ENCODE assay signal across 23 mouse cellular contexts in genomic region chr5:3405503-3405902, GRCm38 (mm10).
DNase-seq lines count a peak whose midpoint lies in the region; ATAC-seq lines count a peak whose summit lies in the region.
"Had no signal": no experiment of that assay in that cellular context is flagged by ENCODE, and none has a peak within 500 bp of the region (broad histone marks: within the 10 kb centered on the region; RNA-seq: fewer than 3 reads in every experiment).

No protein-coding gene starts in this region.

- no peaks in the 10 kb centered on the region for H3K36me3 ChIP-seq in limb, embryonic 12.5 days
- no peaks in the 10 kb centered on the region for H3K36me3 ChIP-seq in limb, embryonic 10.5 days
- H3K36me3 ChIP-seq in forebrain, embryonic 16.5 days (ENCODE audit: control insufficient read depth, insufficient read depth) = no peaks in the 10 kb centered on the region
- H3K36me3 ChIP-seq in neural tube, embryonic 15.5 days = no peaks in the 10 kb centered on the region
- H3K36me3 ChIP-seq: embryonic facial prominence, embryonic 10.5 days; embryonic facial prominence, embryonic 15.5 days; hindbrain, embryonic 12.5 days; limb, embryonic 13.5 days; midbrain, embryonic 12.5 days had no signal

- no peak for DNase-seq in limb, embryonic 10.5 days (ENCODE audit: low spot score)
- DNase-seq in urinary bladder, postnatal 4 days (ENCODE audit: low spot score in 2 of 2) = no peak
- DNase-seq: B cell, adult 2 months; kidney, adult 8-10 months; lung, adult 18-20 months; lung, postnatal 4 days; thymus, adult 2 months had no signal

- H3K9me3 ChIP-seq in limb, embryonic 12.5 days = no peaks in the 10 kb centered on the region
- no peaks in the 10 kb centered on the region for H3K9me3 ChIP-seq in limb, embryonic 10.5 days (replicated peaks)
- no peaks in the 10 kb centered on the region for H3K9me3 ChIP-seq in forebrain, embryonic 16.5 days (ENCODE audit: control insufficient read depth, low read length)
- no peaks in the 10 kb centered on the region for H3K9me3 ChIP-seq in neural tube, embryonic 15.5 days (replicated peaks)
- H3K9me3 ChIP-seq: embryonic facial prominence, embryonic 10.5 days; embryonic facial prominence, embryonic 15.5 days; hindbrain, embryonic 12.5 days; limb, embryonic 13.5 days; megakaryocyte, embryonic 14.5 days; midbrain, embryonic 12.5 days had no signal

- H3K4me3 ChIP-seq in limb, embryonic 12.5 days (replicated peaks) = no peak overlapping the region
- no peak overlapping the region for H3K4me3 ChIP-seq in limb, embryonic 10.5 days
- H3K4me3 ChIP-seq in forebrain, embryonic 16.5 days (replicated peaks; ENCODE audit: low read length) = no peak overlapping the region
- H3K4me3 ChIP-seq in neural tube, embryonic 15.5 days (replicated peaks) = no peak overlapping the region
- H3K4me3 ChIP-seq: embryonic facial prominence, embryonic 10.5 days; embryonic facial prominence, embryonic 15.5 days; hindbrain, embryonic 12.5 days; limb, embryonic 13.5 days; megakaryocyte, embryonic 14.5 days; midbrain, embryonic 12.5 days; myocyte had no signal

- WGBS in limb, embryonic 12.5 days = 15% methylated on average over 6 of the region's 6 CpGs
- WGBS in limb, embryonic 10.5 days = 23% methylated on average over 6 of the region's 6 CpGs
- 10% methylated on average over 6 of the region's 6 CpGs for WGBS in forebrain, embryonic 16.5 days
- WGBS in neural tube, embryonic 15.5 days = 11% methylated on average over 6 of the region's 6 CpGs

- H3K9ac ChIP-seq in limb, embryonic 12.5 days (replicated peaks) = no peak overlapping the region
- no peak overlapping the region for H3K9ac ChIP-seq in forebrain, embryonic 16.5 days (replicated peaks; ENCODE audit: low read depth, low read length)
- no peak overlapping the region for H3K9ac ChIP-seq in neural tube, embryonic 15.5 days (replicated peaks)
- H3K9ac ChIP-seq: embryonic facial prominence, embryonic 15.5 days; hindbrain, embryonic 12.5 days; limb, embryonic 13.5 days; midbrain, embryonic 12.5 days had no signal

- ATAC-seq in limb, embryonic 12.5 days (ENCODE audit: insufficient number of reproducible peaks, insufficient read depth, low FRiP score, low TSS enrichment, low read depth) = no peak
- peak; percentile 47; the same call in 1 of the 2 replicates for ATAC-seq in forebrain, embryonic 16.5 days
- 0 out of 2 replicates have a peak, but pooled peaks have one; percentile 5 for ATAC-seq in granulocyte monocyte progenitor cell, adult 5-6 weeks (replicated peaks; ENCODE audit: poor library complexity, severe bottlenecking)
- ATAC-seq in neural tube, embryonic 15.5 days (ENCODE audit: low FRiP score) = no peak
- no peak for ATAC-seq in erythroid progenitor cell, adult 5-6 weeks (replicated peaks; ENCODE audit: low FRiP score, poor library complexity, severe bottlenecking)
- ATAC-seq: intestine, embryonic 16.5 days; lung, postnatal 0 days had no signal

- H3K27me3 ChIP-seq in limb, embryonic 12.5 days = no peaks in the 10 kb centered on the region
- H3K27me3 ChIP-seq in limb, embryonic 10.5 days (ENCODE audit: low read depth, poor library complexity, severe bottlenecking) = no peaks in the 10 kb centered on the region
- no peaks in the 10 kb centered on the region for H3K27me3 ChIP-seq in forebrain, embryonic 16.5 days (replicated peaks; ENCODE audit: control insufficient read depth, insufficient read depth, low read length)
- H3K27me3 ChIP-seq in neural tube, embryonic 15.5 days (replicated peaks) = no peaks in the 10 kb centered on the region
- H3K27me3 ChIP-seq: embryonic facial prominence, embryonic 15.5 days; hindbrain, embryonic 12.5 days; limb, embryonic 13.5 days; megakaryocyte, embryonic 14.5 days; midbrain, embryonic 12.5 days had no signal

- H3K4me2 ChIP-seq in limb, embryonic 12.5 days = peak overlapping the region; percentile 19; the same call in 1 of the 2 replicates
- H3K4me2 ChIP-seq in forebrain, embryonic 16.5 days (ENCODE audit: low read length) = no peak overlapping the region
- peak overlapping the region; percentile 17; the same call in 1 of the 2 replicates for H3K4me2 ChIP-seq in neural tube, embryonic 15.5 days
- H3K4me2 ChIP-seq: embryonic facial prominence, embryonic 15.5 days; hindbrain, embryonic 12.5 days; limb, embryonic 13.5 days; liver, embryonic 11.5 days; midbrain, embryonic 12.5 days had no signal

- peaks cover 23% of the 10 kb centered on the region for H3K4me1 ChIP-seq in limb, embryonic 12.5 days (replicated peaks)
- peaks cover 34% of the 10 kb centered on the region for H3K4me1 ChIP-seq in limb, embryonic 10.5 days
- peaks cover 12% of the 10 kb centered on the region; the same call in 1 of the 2 replicates for H3K4me1 ChIP-seq in forebrain, embryonic 16.5 days (replicated peaks; ENCODE audit: control insufficient read depth, insufficient read depth, low read length)
- peaks cover 6% of the 10 kb centered on the region for H3K4me1 ChIP-seq in neural tube, embryonic 15.5 days
- H3K4me1 ChIP-seq: embryonic facial prominence, embryonic 15.5 days had no signal

- 0 out of 2 replicates have a peak overlapping the region, but pooled peaks have one; percentile 29 for H3K27ac ChIP-seq in limb, embryonic 12.5 days
- H3K27ac ChIP-seq in limb, embryonic 10.5 days = no peak overlapping the region
- no peak overlapping the region for H3K27ac ChIP-seq in forebrain, embryonic 16.5 days (ENCODE audit: low read length)
- H3K27ac ChIP-seq in neural tube, embryonic 15.5 days (replicated peaks) = 0 out of 2 replicates have a peak overlapping the region, but pooled peaks have one; percentile 3
- H3K27ac ChIP-seq: embryonic facial prominence, embryonic 10.5 days; embryonic facial prominence, embryonic 15.5 days; hindbrain, embryonic 12.5 days; kidney, postnatal 0 days; limb, embryonic 13.5 days; midbrain, embryonic 12.5 days had no signal

Comparison
In these comparisons a context has a peak if more than half of its experiments do, and no peak if none do; other contexts are left out.
1. H3K27ac ChIP-seq: peak in limb, embryonic 12.5 days (single experiment) and neural tube, embryonic 15.5 days (single experiment); none in limb, embryonic 10.5 days (single experiment) and forebrain, embryonic 16.5 days (single experiment).
2. ATAC-seq: peak in forebrain, embryonic 16.5 days (single experiment) and granulocyte monocyte progenitor cell, adult 5-6 weeks (single experiment); none in limb, embryonic 12.5 days (single experiment), neural tube, embryonic 15.5 days (single experiment) and erythroid progenitor cell, adult 5-6 weeks (single experiment).